Mouse (Mus musculus): ENCODE data around the gene Gal3st1. TPM values are rescaled to one million over a fixed set of nuclear protein-coding genes. Genes with fewer than 3 reads are reported as not detected.

Gal3st1 gene
- polyA plus RNA-seq, 1 experiment from 2014 or later: 30.6 TPM

GRCm38 (mm10) chr11:4033471-4033870 lies 50.0 kb downstream of the Gal3st1 start:
- no peak overlapping the region for H3K4me3 ChIP-seq (ENCODE audit: low read depth, low read length)
- H3K4me2 ChIP-seq (replicated peaks; ENCODE audit: low read depth): no peak overlapping the region
- no peaks in the 10 kb centered on the region for H3K9me3 ChIP-seq (ENCODE audit: control insufficient read depth)
- WGBS: 66% methylated on average over 7 of the region's 7 CpGs
- no peaks in the 10 kb centered on the region for H3K4me1 ChIP-seq (replicated peaks; ENCODE audit: control insufficient read depth, insufficient read depth, low read length)
- H3K27me3 ChIP-seq (replicated peaks; ENCODE audit: control insufficient read depth, insufficient read depth, low read length): no peaks in the 10 kb centered on the region
- no peak for TF ChIP-seq CTCF (IDR thresholded peaks at IDR 0.05; ENCODE audit: low read depth)
- no peak for ATAC-seq
- H3K36me3 ChIP-seq (ENCODE audit: control insufficient read depth, insufficient read depth): no peaks in the 10 kb centered on the region
- H3K9ac ChIP-seq (ENCODE audit: low read depth, low read length): no peak overlapping the region
- no peak overlapping the region for H3K27ac ChIP-seq (ENCODE audit: low read depth, low read length)

GRCm38 (mm10) chr11:4034169-4034568 lies 50.7 kb downstream of the Gal3st1 start:
- no peaks in the 10 kb centered on the region for H3K27me3 ChIP-seq (replicated peaks; ENCODE audit: control insufficient read depth, insufficient read depth, low read length)
- WGBS: 88% methylated on average over 4 of the region's 4 CpGs
- H3K4me3 ChIP-seq (ENCODE audit: low read depth, low read length): no peak overlapping the region
- H3K9me3 ChIP-seq (ENCODE audit: control insufficient read depth): no peaks in the 10 kb centered on the region
- H3K4me1 ChIP-seq (replicated peaks; ENCODE audit: control insufficient read depth, insufficient read depth, low read length): no peaks in the 10 kb centered on the region
- no peak overlapping the region for H3K27ac ChIP-seq (ENCODE audit: low read depth, low read length)
- no peak overlapping the region for H3K4me2 ChIP-seq (replicated peaks; ENCODE audit: low read depth)
- no peak overlapping the region for H3K9ac ChIP-seq (ENCODE audit: low read depth, low read length)
- H3K36me3 ChIP-seq (ENCODE audit: control insufficient read depth, insufficient read depth): no peaks in the 10 kb centered on the region
- no peak for TF ChIP-seq CTCF (IDR thresholded peaks at IDR 0.05; ENCODE audit: low read depth)
- ATAC-seq: no peak

GRCm38 (mm10) chr11:4035116-4035892 lies 51.9 kb downstream of the Gal3st1 start:
- Histone ChIP-seq H3K4me2 (replicated peaks; ENCODE audit: low read depth) (no peak overlapping the region), H3K36me3 (ENCODE audit: control insufficient read depth, insufficient read depth) (no peaks in the 10 kb centered on the region), H3K9me3 (ENCODE audit: control insufficient read depth) (no peaks in the 10 kb centered on the region), H3K4me1 (replicated peaks; ENCODE audit: control insufficient read depth, insufficient read depth, low read length) (no peaks in the 10 kb centered on the region), H3K4me3 (ENCODE audit: low read depth, low read length) (no peak overlapping the region), H3K27ac (ENCODE audit: low read depth, low read length) (peak overlapping the region; percentile 41; the same call in 1 of the 2 replicates), H3K27me3 (replicated peaks; ENCODE audit: control insufficient read depth, insufficient read depth, low read length) (no peaks in the 10 kb centered on the region), H3K9ac (ENCODE audit: low read depth, low read length) (no peak overlapping the region)
- no peak for TF ChIP-seq CTCF (IDR thresholded peaks at IDR 0.05; ENCODE audit: low read depth)
- ATAC-seq: peak; percentile 92
- WGBS: 53% methylated on average over 18 of the region's 18 CpGs

GRCm38 (mm10) chr11:4035916-4036315 lies 52.5 kb downstream of the Gal3st1 start:
- no peak for TF ChIP-seq CTCF (IDR thresholded peaks at IDR 0.05; ENCODE audit: low read depth)
- ATAC-seq: no peak
- Histone ChIP-seq H3K27me3 (replicated peaks; ENCODE audit: control insufficient read depth, insufficient read depth, low read length) (no peaks in the 10 kb centered on the region), H3K9me3 (ENCODE audit: control insufficient read depth) (no peaks in the 10 kb centered on the region), H3K4me2 (replicated peaks; ENCODE audit: low read depth) (no peak overlapping the region), H3K4me3 (ENCODE audit: low read depth, low read length) (no peak overlapping the region), H3K36me3 (ENCODE audit: control insufficient read depth, insufficient read depth) (no peaks in the 10 kb centered on the region), H3K27ac (ENCODE audit: low read depth, low read length) (no peak overlapping the region), H3K4me1 (replicated peaks; ENCODE audit: control insufficient read depth, insufficient read depth, low read length) (no peaks in the 10 kb centered on the region), H3K9ac (ENCODE audit: low read depth, low read length) (no peak overlapping the region)
- 69% methylated on average over 6 of the region's 6 CpGs for WGBS

- H3K4me1 ChIP-seq (replicated peaks; ENCODE audit: control insufficient read depth, insufficient read depth, low read length): no peaks in the 10 kb centered on the region
- no peak overlapping the region for H3K4me3 ChIP-seq (ENCODE audit: low read depth, low read length)
- H3K4me2 ChIP-seq (replicated peaks; ENCODE audit: low read depth): no peak overlapping the region
- H3K9ac ChIP-seq (ENCODE audit: low read depth, low read length): no peak overlapping the region
- no peaks in the 10 kb centered on the region for H3K36me3 ChIP-seq (ENCODE audit: control insufficient read depth, insufficient read depth)
- H3K27ac ChIP-seq (ENCODE audit: low read depth, low read length): no peak overlapping the region
- H3K27me3 ChIP-seq (replicated peaks; ENCODE audit: control insufficient read depth, insufficient read depth, low read length): no peaks in the 10 kb centered on the region
- ATAC-seq: no peak
- TF ChIP-seq CTCF (IDR thresholded peaks at IDR 0.05; ENCODE audit: low read depth): no peak
- H3K9me3 ChIP-seq (ENCODE audit: control insufficient read depth): no peaks in the 10 kb centered on the region
- WGBS: 65% methylated on average over 9 of the region's 9 CpGs
Observed at GRCm38 (mm10) chr11:4036365-4037084, 53.1 kb downstream of the Gal3st1 start.

GRCm38 (mm10) chr11:4039951-4040350 lies 56.5 kb downstream of the Gal3st1 start:
- no peak for TF ChIP-seq CTCF (IDR thresholded peaks at IDR 0.05; ENCODE audit: low read depth)
- no peak overlapping the region for H3K4me2 ChIP-seq (replicated peaks; ENCODE audit: low read depth)
- H3K9ac ChIP-seq (ENCODE audit: low read depth, low read length): no peak overlapping the region
- no peak for ATAC-seq
- no peak overlapping the region for H3K27ac ChIP-seq (ENCODE audit: low read depth, low read length)
- H3K4me3 ChIP-seq (ENCODE audit: low read depth, low read length): no peak overlapping the region
- no peaks in the 10 kb centered on the region for H3K36me3 ChIP-seq (ENCODE audit: control insufficient read depth, insufficient read depth)
- 91% methylated on average over 4 of the region's 4 CpGs for WGBS
- no peaks in the 10 kb centered on the region for H3K27me3 ChIP-seq (replicated peaks; ENCODE audit: control insufficient read depth, insufficient read depth, low read length)
- no peaks in the 10 kb centered on the region for H3K4me1 ChIP-seq (replicated peaks; ENCODE audit: control insufficient read depth, insufficient read depth, low read length)
- no peaks in the 10 kb centered on the region for H3K9me3 ChIP-seq (ENCODE audit: control insufficient read depth)
